9 mouse cellular contexts compared by ENCODE assay signal in the genomic region with DNA sequence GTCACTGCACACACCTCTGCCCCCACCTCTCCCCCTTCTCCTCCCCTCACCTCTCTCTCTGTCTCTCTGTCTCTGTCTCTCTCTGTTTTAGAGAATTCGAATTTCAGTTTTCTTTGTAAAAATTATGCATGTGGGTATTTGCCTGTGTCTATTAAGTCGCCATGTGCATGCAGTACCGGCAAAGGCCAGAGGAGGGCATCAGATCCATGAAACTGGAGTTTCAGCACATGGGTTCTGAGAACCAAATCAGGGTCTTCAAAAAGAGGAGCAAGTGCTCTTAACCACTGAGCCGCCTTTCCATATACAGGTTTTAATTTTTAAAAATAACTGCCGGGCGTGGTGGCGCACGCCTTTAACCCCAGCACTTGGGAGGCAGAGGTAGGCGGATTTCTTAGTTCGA. TPM values are rescaled to one million over a fixed set of nuclear protein-coding genes. Genes with fewer than 3 reads are reported as not detected.
DNase-seq lines count a peak whose midpoint lies in the region; ATAC-seq and TF ChIP-seq lines count a peak whose summit lies in the region.
"Had no signal": no experiment of that assay in that cellular context is flagged by ENCODE, and none has a peak within 500 bp of the region (broad histone marks: within the 10 kb centered on the region; RNA-seq: fewer than 3 reads in every experiment).

No protein-coding gene starts in this region.

- ATAC-seq in hindbrain, embryonic 12.5 days (ENCODE audit: low FRiP score) = no peak

- no peak overlapping the region for H3K9ac ChIP-seq in hindbrain, embryonic 12.5 days
- no peak overlapping the region for H3K9ac ChIP-seq in MEL (ENCODE audit: control insufficient read depth, low read depth, low read length, poor library complexity, severe bottlenecking)
- H3K9ac ChIP-seq: limb, embryonic 12.5 days had no signal

- 76% methylated on average over 10 of the region's 10 CpGs for WGBS in hindbrain, embryonic 10.5 days
- WGBS in hindbrain, embryonic 12.5 days = 74% methylated on average over 10 of the region's 10 CpGs

- H3K4me3 ChIP-seq in hindbrain, embryonic 10.5 days = no peak overlapping the region
- no peak overlapping the region for H3K4me3 ChIP-seq in hindbrain, embryonic 12.5 days
- no peak overlapping the region for H3K4me3 ChIP-seq in MEL (ENCODE audit: control insufficient read depth in 1 of 2, insufficient read depth in 1 of 2, low read depth in 2 of 2, low read length in 2 of 2)
- no peak overlapping the region for H3K4me3 ChIP-seq in cortical plate, adult 2 months (ENCODE audit: insufficient read depth, low read length)
- H3K4me3 ChIP-seq: limb, embryonic 12.5 days had no signal

- H3K79me2 ChIP-seq in MEL (ENCODE audit: control insufficient read depth, insufficient read depth, low read length, poor library complexity) = no peaks in the 10 kb centered on the region

- no peak for TF ChIP-seq POLR2A in MEL (IDR thresholded peaks at IDR 0.05; ENCODE audit: control insufficient read depth in 1 of 2, insufficient read depth in 1 of 2, low read depth in 1 of 2, low read length in 2 of 2, poor library complexity in 1 of 2)
- no peak for TF ChIP-seq POLR2A in cortical plate, adult 2 months (IDR thresholded peaks at IDR 0.05; ENCODE audit: extremely low read depth, insufficient read depth, low read length)

- no peak for TF ChIP-seq EP300 in MEL (IDR thresholded peaks at IDR 0.05; ENCODE audit: low read depth in 1 of 2, low read length in 2 of 2)

- no peaks in the 10 kb centered on the region for H3K9me3 ChIP-seq in hindbrain, embryonic 10.5 days
- no peaks in the 10 kb centered on the region for H3K9me3 ChIP-seq in hindbrain, embryonic 12.5 days (replicated peaks)
- H3K9me3 ChIP-seq in MEL (replicated peaks; ENCODE audit: insufficient read depth, low read length) = no peaks in the 10 kb centered on the region
- H3K9me3 ChIP-seq: limb, embryonic 12.5 days had no signal

- peak; percentile 63 for DNase-seq in hindbrain, embryonic 10.5 days (ENCODE audit: low spot score)
- DNase-seq in A20 (ENCODE audit: low read depth, low spot score) (peak; percentile 68), MEL (ENCODE audit: low read depth, low spot score) (peak; percentile 87)
- peak; percentile 56 for DNase-seq in lung, postnatal 10 days
- peak; percentile 59 for DNase-seq in thymus, postnatal 0 days (ENCODE audit: low spot score)
- no peak for DNase-seq in layer of hippocampus, adult 9-10 months (ENCODE audit: low spot score)

- peak; percentile 89 to 91 (median 90) for TF ChIP-seq CTCF in MEL (IDR thresholded peaks at IDR 0.05 in 2 of 3, conservative IDR thresholded peaks at IDR 0.05 in 1 of 3; ENCODE audit: control insufficient read depth in 1 of 3, insufficient read depth in 1 of 3, low read depth in 2 of 3, low read length in 3 of 3, poor library complexity in 1 of 3, severe bottlenecking in 1 of 3)
- peak; percentile 35 for TF ChIP-seq CTCF in cortical plate, adult 2 months (IDR thresholded peaks at IDR 0.05; ENCODE audit: extremely low read depth, insufficient read depth, low read length)

- no peaks in the 10 kb centered on the region for H3K36me3 ChIP-seq in hindbrain, embryonic 10.5 days
- H3K36me3 ChIP-seq in hindbrain, embryonic 12.5 days = no peaks in the 10 kb centered on the region
- no peaks in the 10 kb centered on the region for H3K36me3 ChIP-seq in MEL (ENCODE audit: control insufficient read depth in 1 of 2, insufficient read depth in 2 of 2, low read length in 2 of 2)
- H3K36me3 ChIP-seq: limb, embryonic 12.5 days had no signal

- no peaks in the 10 kb centered on the region for H3K27me3 ChIP-seq in hindbrain, embryonic 10.5 days (ENCODE audit: insufficient read depth, poor library complexity, severe bottlenecking)
- no peaks in the 10 kb centered on the region for H3K27me3 ChIP-seq in hindbrain, embryonic 12.5 days
- H3K27me3 ChIP-seq in MEL (ENCODE audit: control insufficient read depth in 1 of 2, insufficient read depth in 2 of 2, low read length in 2 of 2) = peaks cover 10 to 18% of the 10 kb centered on the region in 2 experiments
- H3K27me3 ChIP-seq: limb, embryonic 12.5 days had no signal

- H3K4me1 ChIP-seq in hindbrain, embryonic 10.5 days (replicated peaks) = peaks cover 4% of the 10 kb centered on the region
- H3K4me1 ChIP-seq in hindbrain, embryonic 12.5 days = no peaks in the 10 kb centered on the region
- no peaks in the 10 kb centered on the region for H3K4me1 ChIP-seq in MEL (ENCODE audit: control insufficient read depth in 1 of 2, insufficient read depth in 2 of 2, low read length in 2 of 2)
- H3K4me1 ChIP-seq in cortical plate, adult 2 months (ENCODE audit: control insufficient read depth, insufficient read depth, low read length) = no peaks in the 10 kb centered on the region
- H3K4me1 ChIP-seq: limb, embryonic 12.5 days had no signal

- H3K4me2 ChIP-seq in hindbrain, embryonic 12.5 days (replicated peaks) = no peak overlapping the region
- H3K4me2 ChIP-seq: limb, embryonic 12.5 days had no signal

- no peak overlapping the region for H3K27ac ChIP-seq in hindbrain, embryonic 10.5 days
- no peak overlapping the region for H3K27ac ChIP-seq in hindbrain, embryonic 12.5 days
- no peak overlapping the region for H3K27ac ChIP-seq in MEL (ENCODE audit: control insufficient read depth, low read depth, low read length)
- no peak overlapping the region for H3K27ac ChIP-seq in cortical plate, adult 2 months (ENCODE audit: insufficient read depth, low read length)
- H3K27ac ChIP-seq: limb, embryonic 12.5 days had no signal

- peak; percentile 87 for TF ChIP-seq RAD21 in MEL (IDR thresholded peaks at IDR 0.05; ENCODE audit: low read depth, low read length)

TF ChIP-seq in MEL, 35 proteins besides CTCF, POLR2A, EP300 and RAD21:
- peak; percentile 84 for TF ChIP-seq ZC3H11A (IDR thresholded peaks at IDR 0.05; ENCODE audit: low read depth, low read length)
- TF ChIP-seq CHD1 (IDR thresholded peaks at IDR 0.05; ENCODE audit: low read depth, low read length) = no peak
- no peak for TF ChIP-seq TBP (IDR thresholded peaks at IDR 0.05; ENCODE audit: low read depth, low read length)
- peak; percentile 93 for TF ChIP-seq MYC (IDR thresholded peaks at IDR 0.05; ENCODE audit: low read depth, low read length)
- TF ChIP-seq GABPA (IDR thresholded peaks at IDR 0.05; ENCODE audit: low read depth, low read length) = no peak
- peak; percentile 82 for TF ChIP-seq MAX (IDR thresholded peaks at IDR 0.05; ENCODE audit: low read length)
- TF ChIP-seq MXI1 (IDR thresholded peaks at IDR 0.05; ENCODE audit: low read depth, low read length) = peak; percentile 41; the same call in 1 of the 2 replicates
- TF ChIP-seq HCFC1 (IDR thresholded peaks at IDR 0.05; ENCODE audit: low read depth, low read length) = no peak
- no peak for TF ChIP-seq POLR2AphosphoS2 (IDR thresholded peaks at IDR 0.05; ENCODE audit: low read length)
- no peak for TF ChIP-seq USF1 (IDR thresholded peaks at IDR 0.05; ENCODE audit: low read depth, low read length)
- TF ChIP-seq SMC3 (IDR thresholded peaks at IDR 0.05; ENCODE audit: low read depth, low read length) = peak; percentile 91
TF ChIP-seq in MEL: peak in this region for 5.

RNA-seq across cellular contexts. Expression of gene Plb1, which starts 17.0 kb away (rescaled TPM):
- polyA plus RNA-seq in hindbrain, embryonic 10.5 days (2016; fragmentation: Nextera tagmentation; extraction: Ambion mirVana) = 0.16 TPM in 1 of 2 replicates, not detected in the other
- 0.21 and 0.34 TPM in 2 replicates for polyA plus RNA-seq in hindbrain, embryonic 12.5 days (2016; fragmentation: Nextera tagmentation; extraction: Ambion mirVana)
- total RNA-seq in MEL (2012; rRNA removed) = not detected in 2 replicates
- polyA plus RNA-seq in MEL (2012; ENCODE audit: insufficient read depth in 1 of 2, insufficient read length in 2 of 2, low read depth in 1 of 2, low replicate concordance in 2 of 2, missing spikeins in 1 of 2) = not detected
- 3.6 and 5.0 TPM in 2 replicates for polyA plus RNA-seq in cortical plate, adult 2 months (2012; rRNA removed)
- polyA plus RNA-seq in thymus, postnatal 0 days (2015; fragmentation: Nextera tagmentation; extraction: Ambion mirVana) = 8.8 and 10.7 TPM in 2 replicates
